Mouse (Mus musculus): ENCODE results near the gene Hexim1.

Gene Hexim1

GRCm38 (mm10) chr11:103116959-103117590, 1.0 kb downstream of the Hexim1 start:
- peak; percentile 82 for DNase-seq (ENCODE audit: low spot score)

- no peak for DNase-seq (ENCODE audit: low spot score)
Observed at GRCm38 (mm10) chr11:103117591-103118009, 1.6 kb downstream of the Hexim1 start.

DNA sequence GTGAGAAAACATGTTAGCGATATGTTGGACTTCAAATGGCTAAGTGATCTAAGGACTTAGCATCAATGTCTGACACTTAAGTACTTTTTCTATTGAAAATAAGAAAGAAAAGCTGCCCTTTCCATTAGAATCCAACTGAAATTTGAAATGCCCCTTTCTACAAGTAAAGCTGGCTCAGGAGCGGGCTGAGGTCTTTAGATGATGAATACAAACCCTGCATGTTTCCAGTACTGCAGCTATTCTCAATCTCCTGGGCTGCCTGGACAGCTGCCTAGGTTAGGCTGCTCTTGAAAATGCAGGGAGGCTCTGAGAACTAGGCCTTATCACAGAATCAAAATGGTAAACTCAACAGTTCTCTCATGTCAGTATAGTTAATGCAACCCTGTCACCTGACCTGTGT, 2.8 kb downstream of the Hexim1 start:
- no peak for DNase-seq (ENCODE audit: low spot score)

DNA sequence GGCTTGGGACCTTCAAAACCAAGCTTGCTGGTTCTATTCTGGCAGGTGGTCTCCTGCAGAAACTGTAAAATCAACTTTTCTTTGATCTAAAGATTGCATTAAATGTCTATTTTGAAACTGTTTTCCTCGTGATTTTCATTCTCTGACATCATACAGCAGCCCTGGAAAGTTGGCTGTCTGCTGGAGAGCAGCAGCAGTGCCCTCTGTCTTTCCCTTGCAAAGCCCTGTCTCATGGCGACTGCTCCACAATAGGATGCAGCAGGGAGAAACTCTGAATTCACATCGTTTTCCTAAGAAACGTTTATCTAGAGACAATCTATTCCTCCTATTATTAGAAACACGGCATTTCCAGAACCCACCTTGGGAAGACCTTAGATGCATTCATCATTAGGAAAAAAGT, 3.6 kb downstream of the Hexim1 start:
- DNase-seq (ENCODE audit: low spot score): peak; percentile 71

- peak; percentile 68 for DNase-seq (ENCODE audit: low spot score)
Observed at GRCm38 (mm10) chr11:103120315-103120714, 4.3 kb downstream of the Hexim1 start.

DNA sequence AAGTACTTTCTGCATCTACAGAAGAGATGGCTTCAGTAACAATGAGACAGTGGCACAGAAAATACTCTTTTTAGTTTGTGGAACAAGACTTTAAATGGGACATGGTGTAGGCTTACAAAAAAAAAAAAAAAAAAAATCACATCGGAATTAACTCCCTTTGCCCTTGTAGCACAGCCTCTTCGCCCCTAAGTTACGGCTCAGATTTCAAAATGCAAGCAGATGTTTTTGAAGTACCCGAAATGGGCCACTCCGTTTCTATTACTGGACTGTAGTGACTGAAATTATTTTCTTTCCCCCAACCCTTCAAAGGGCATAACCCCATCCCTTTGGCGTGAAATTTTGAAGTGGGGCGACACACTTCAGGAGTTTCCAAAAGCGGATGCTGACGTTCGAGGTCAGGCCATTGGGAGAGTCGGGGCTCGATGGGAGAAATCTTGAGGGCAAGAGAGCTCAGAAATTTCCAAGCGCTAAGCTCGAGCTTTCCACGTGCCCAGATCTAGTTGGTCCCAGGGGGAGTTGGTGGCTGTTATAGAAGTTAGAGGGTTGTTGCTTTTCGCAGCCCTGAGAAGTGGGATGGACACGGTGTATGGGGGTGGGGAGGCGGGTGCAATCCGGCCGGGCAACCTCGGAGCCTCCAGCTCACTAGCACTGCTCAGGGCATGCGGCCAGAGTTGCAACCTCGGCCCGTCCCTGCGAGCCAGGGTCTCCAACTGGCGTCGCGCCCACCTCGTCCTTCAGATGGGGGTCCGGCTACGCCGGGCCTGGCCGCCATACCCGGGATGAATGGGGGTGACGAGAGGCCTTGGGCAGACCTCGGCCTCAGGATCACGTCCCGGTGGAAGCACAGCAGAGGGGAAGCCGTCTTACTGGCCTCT, 15.9 kb downstream of the Hexim1 start, which contains the start of gene Hexim2:
Hexim2 (plus strand) TSS at position 729 of the 875 bp plus-strand sequence.
- peak; percentile 82 for DNase-seq (ENCODE audit: low spot score)

DNA sequence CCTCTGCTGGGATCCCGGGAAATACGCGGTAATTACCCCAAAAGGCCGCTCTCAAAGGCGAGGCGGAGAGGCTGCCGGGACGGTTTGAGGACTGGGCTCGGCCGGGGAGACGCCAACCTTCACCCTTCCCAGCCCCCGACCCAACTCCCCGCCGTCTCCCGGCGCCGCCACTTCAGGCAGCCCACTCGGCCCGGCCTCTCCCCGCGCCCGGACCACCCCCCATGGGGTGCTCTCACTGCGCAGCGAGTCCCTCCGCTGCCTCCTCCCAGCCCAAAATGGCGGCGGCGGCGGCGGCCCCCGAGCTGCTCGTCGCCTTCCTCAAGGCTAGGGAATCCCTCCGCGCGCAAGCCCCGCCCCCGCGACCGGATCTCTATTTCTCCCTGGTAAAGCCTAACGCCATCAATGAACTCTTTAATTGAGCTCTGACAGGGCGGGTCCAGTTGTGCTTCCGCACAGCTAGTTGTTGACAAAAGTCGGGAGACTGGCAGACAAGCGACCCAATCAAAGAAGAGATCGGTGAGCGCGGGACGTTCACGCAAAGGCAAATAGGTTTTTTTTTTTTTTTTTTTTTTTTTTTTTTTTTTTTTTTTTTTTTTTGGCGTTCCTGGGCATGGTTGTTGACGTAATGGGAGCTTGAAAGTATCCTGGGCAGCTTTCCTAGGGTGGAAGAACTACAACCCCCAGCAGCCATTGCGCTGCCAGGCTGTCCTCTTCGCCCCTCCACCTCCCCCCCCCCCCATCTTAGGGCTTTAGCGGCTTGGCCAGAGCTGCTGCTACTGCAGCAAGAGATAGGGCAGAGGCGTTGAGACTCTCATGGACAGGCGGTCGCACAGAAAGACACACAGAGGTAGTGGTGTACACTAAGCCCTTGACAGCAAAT, 16.8 kb downstream of the Hexim1 start:
- DNase-seq (ENCODE audit: low spot score): peak; percentile 100

GRCm38 (mm10) chr11:103133456-103134185, 17.6 kb downstream of the Hexim1 start:
- DNase-seq (ENCODE audit: low spot score): peak; percentile 54

- DNase-seq (ENCODE audit: low spot score): peak; percentile 74
Observed at GRCm38 (mm10) chr11:103134221-103134620, 18.2 kb downstream of the Hexim1 start.

GRCm38 (mm10) chr11:103136039-103136577, 20.1 kb downstream of the Hexim1 start:
- no peak for DNase-seq (ENCODE audit: low spot score)

GRCm38 (mm10) chr11:103139951-103140762, 24.1 kb downstream of the Hexim1 start:
- no peak for DNase-seq (ENCODE audit: low spot score)

DNA sequence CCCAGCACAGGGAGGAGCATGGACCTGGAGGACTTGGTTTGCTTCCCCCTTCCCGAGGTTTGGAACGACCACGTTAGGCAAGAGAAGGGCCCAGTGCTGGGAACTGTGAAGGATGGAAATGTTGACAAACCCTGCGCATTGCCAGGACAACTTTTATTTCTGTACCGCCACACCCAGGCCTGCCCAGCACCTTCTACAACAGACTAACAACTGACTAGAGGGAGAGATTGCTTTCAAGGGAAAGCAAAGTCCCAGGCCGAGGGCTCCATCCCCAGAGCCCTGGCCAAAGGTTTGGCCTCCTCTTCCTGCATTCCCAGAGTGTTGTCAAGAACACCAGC, 24.7 kb downstream of the Hexim1 start:
- DNase-seq (ENCODE audit: low spot score): no peak

DNA sequence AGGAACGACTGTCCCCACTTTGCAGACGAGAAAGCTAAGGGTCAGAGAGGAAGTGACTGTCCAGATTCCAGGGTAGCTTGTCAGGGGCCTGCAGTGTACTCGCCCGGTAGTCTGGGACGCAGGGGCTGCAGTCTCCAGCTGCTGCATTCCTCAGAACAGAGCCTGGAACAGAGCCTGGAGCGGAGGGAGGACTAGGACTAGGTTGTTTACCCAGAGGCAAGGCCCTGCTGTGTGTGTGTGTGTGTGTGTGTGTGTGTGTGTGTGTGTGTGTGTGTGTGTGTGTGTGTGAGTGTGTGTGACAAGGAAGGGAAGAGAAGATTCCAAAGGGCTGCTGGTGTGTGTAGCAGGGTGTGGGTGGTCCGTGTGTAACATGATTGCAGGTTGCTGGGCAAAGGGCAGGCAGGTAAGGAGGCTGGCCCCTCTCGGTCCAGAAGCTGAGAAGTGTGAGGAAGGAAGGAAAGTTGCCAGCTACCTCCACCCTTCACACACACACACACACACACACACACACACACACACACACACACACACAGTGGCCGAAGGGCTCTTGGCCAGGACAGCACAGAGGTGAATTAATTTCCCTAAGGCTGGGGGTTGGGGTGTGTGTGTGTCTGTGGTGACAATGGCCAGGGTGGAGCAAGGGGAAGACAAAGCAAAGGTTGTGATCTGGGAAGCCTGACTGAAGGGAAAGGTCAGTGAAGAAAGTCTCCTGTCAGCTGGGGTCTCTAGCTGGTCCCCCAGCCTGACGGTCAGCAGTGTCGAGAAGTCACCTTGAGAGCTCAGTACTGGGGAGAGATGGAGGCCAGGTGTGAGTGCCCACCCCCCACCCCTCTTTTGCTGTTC, 25.3 kb downstream of the Hexim1 start:
- peak; percentile 88 for DNase-seq (ENCODE audit: low spot score)

GRCm38 (mm10) chr11:103141944-103142255, 25.9 kb downstream of the Hexim1 start:
- DNase-seq (ENCODE audit: low spot score): peak; percentile 71

DNA sequence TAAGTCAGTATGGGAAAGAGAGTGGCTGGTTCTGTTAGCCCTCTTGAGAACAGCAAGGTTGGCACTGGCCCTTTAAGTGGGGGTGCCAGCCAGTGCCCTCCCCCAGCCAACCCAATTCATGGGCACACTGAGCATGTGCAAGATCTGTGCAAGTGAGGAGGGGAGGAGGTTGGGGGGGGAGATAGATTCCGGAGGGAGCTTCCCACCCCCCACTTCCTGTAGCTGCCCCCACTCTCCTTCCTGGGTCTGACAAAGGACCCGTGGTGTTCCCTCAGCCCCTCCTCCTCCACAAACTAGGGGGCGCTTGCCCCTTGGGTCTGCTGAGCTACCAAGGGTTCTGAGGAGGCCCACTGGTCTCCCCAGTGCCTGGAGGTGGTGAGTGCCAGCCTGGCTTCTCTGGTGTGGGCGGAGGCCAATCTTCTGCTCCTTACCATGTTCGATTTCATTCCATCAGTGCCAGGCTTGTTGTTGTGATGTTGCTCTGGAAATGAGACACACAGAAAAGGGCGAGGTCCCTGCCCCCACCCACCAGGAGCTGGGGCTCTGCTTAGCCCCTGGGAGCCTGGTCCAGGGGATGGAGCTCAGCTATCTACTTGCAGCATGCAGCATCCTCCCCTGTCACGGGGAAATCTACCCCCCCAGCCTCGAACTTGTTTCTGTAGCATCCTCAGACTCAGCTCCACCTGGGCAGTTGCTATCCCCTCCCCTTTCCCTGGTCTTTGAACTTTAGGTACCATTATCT, 26.6 kb downstream of the Hexim1 start:
- peak; percentile 70 for DNase-seq (ENCODE audit: low spot score)

- DNase-seq (ENCODE audit: low spot score): peak; percentile 84
Observed at GRCm38 (mm10) chr11:103144309-103145285, 28.6 kb downstream of the Hexim1 start.

- DNase-seq (ENCODE audit: low spot score): no peak
Observed at GRCm38 (mm10) chr11:103146386-103146785, 30.4 kb downstream of the Hexim1 start.

GRCm38 (mm10) chr11:103147766-103148165, 31.7 kb downstream of the Hexim1 start:
- DNase-seq (ENCODE audit: low spot score): no peak
